Mouse (Mus musculus) liver, embryonic 13.5 days (tissue): ENCODE measurements around the gene Pip4k2b. TPM values are rescaled to one million over a fixed set of nuclear protein-coding genes. Genes with fewer than 3 reads are reported as not detected.
A peak's percentile ranks its signal among the peaks of the same experiment; 100 is the strongest.

Experiments used
- ATAC-seq: fragments of 200-750 bp; cut with Nextera tagmentation; 2 replicates; pipeline ENCODE4 v1.8.0; 2017; ENCODE audit warnings: low read depth, mild to moderate bottlenecking, moderate number of reproducible peaks, moderate library complexity
- DNase-seq: peaks from one replicate; pipeline ENCODE4 v3.0.0; 2022
- H3K27ac ChIP-seq: fragments of 300-500 bp; sonication (generic); 2 replicates; pipeline ENCODE4 v1.5.1; 2015; ENCODE audit warnings: moderate library complexity, mild to moderate bottlenecking, inconsistent platforms
- H3K27me3 ChIP-seq: fragments of 300-500 bp; sonication (generic); 2 replicates; pipeline ENCODE4 v1.6.1; 2015; ENCODE audit warnings: mild to moderate bottlenecking, inconsistent platforms
- H3K36me3 ChIP-seq: fragments of 300-500 bp; sonication (generic); 2 replicates; pipeline ENCODE4 v1.6.1; 2015; ENCODE audit warnings: mild to moderate bottlenecking, inconsistent platforms
- H3K4me1 ChIP-seq: fragments of 300-500 bp; sonication (generic); replicated peaks from 2 replicates; pipeline ENCODE4 v1.6.1; 2015; ENCODE audit warnings: inconsistent platforms
- H3K4me2 ChIP-seq: fragments of 300-500 bp; sonication (generic); 2 replicates; pipeline ENCODE4 v1.6.1; 2015; ENCODE audit warnings: inconsistent platforms, mild to moderate bottlenecking, moderate library complexity
- H3K4me3 ChIP-seq: fragments of 300-500 bp; sonication (generic); replicated peaks from 2 replicates; pipeline ENCODE4 v1.5.1; 2015; ENCODE audit warnings: mild to moderate bottlenecking, inconsistent platforms
- H3K9ac ChIP-seq: fragments of 300-500 bp; sonication (generic); 2 replicates; pipeline ENCODE4 v1.6.1; 2015; ENCODE audit warnings: mild to moderate bottlenecking, inconsistent platforms
- H3K9me3 ChIP-seq: fragments of 300-500 bp; sonication (generic); replicated peaks from 2 replicates; pipeline ENCODE4 v1.6.1; 2016; ENCODE audit warnings: inconsistent platforms
- WGBS: fragments of 180-500 bp; shearing (Covaris S2); methylation state at CpG from one replicate; pipeline ENCODE4 v1.1.7; 2015; ENCODE audit not compliant: insufficient replicate concordance; 5-methylcytosine and 5-hydroxymethylcytosine counted together
- polyA plus RNA-seq: library from polyadenylated mRNA; unstranded; fragments of >200 nt; fragmentation: Nextera tagmentation; extraction: Ambion mirVana; gene quantifications from 2 replicates; pipeline ENCODE4 v1.2.1, GENCODE M21; 2015

Gene Pip4k2b
- polyA plus RNA-seq, 1 experiment from 2014 or later: 0.88 TPM

GRCm38 (mm10) chr11:97694435-97694834 lies 50.1 kb downstream of the Pip4k2b start:
- Histone ChIP-seq H3K9me3 (no peaks in the 10 kb centered on the region), H3K4me3 (no peak overlapping the region), H3K36me3 (peaks cover 10% of the 10 kb centered on the region; the same call in 1 of the 2 replicates), H3K4me2 (no peak overlapping the region), H3K27me3 (peaks cover 24% of the 10 kb centered on the region), H3K27ac (no peak overlapping the region), H3K4me1 (peaks cover 40% of the 10 kb centered on the region), H3K9ac (no peak overlapping the region)
- 78% methylated on average over 4 of the region's 4 CpGs for WGBS
- ATAC-seq: no peak
- DNase-seq: no peak

GRCm38 (mm10) chr11:97689861-97690260 lies 54.6 kb downstream of the Pip4k2b start:
- H3K9ac ChIP-seq: no peak overlapping the region
- no peak for DNase-seq

GRCm38 (mm10) chr11:97687061-97687460 lies 57.4 kb downstream of the Pip4k2b start:
- Histone ChIP-seq H3K9me3 (no peaks in the 10 kb centered on the region), H3K9ac (no peak overlapping the region), H3K36me3 (peaks cover 9% of the 10 kb centered on the region; the same call in 1 of the 2 replicates), H3K27me3 (peaks cover 28% of the 10 kb centered on the region), H3K4me2 (no peak overlapping the region), H3K27ac (no peak overlapping the region), H3K4me1 (peaks cover 25% of the 10 kb centered on the region), H3K4me3 (no peak overlapping the region)
- DNase-seq (no peak), ATAC-seq (no peak)
- WGBS: 85% methylated on average over 3 of the region's 3 CpGs

More at GRCm38 (mm10) chr11:97689861-97690260, 54.6 kb downstream of the Pip4k2b start:
- Histone ChIP-seq H3K27me3 (peaks cover 21% of the 10 kb centered on the region), H3K36me3 (peaks cover 10% of the 10 kb centered on the region; the same call in 1 of the 2 replicates), H3K27ac (no peak overlapping the region), H3K4me3 (no peak overlapping the region), H3K9me3 (no peaks in the 10 kb centered on the region), H3K4me2 (no peak overlapping the region), H3K4me1 (peaks cover 25% of the 10 kb centered on the region)
- no peak for ATAC-seq
- 23% methylated on average over 10 of the region's 10 CpGs for WGBS

GRCm38 (mm10) chr11:97686322-97686908 lies 58.1 kb downstream of the Pip4k2b start:
- 68% methylated on average over 11 of the region's 11 CpGs for WGBS
- H3K36me3 ChIP-seq: peaks cover 13% of the 10 kb centered on the region; the same call in 1 of the 2 replicates
- peaks cover 25% of the 10 kb centered on the region for H3K4me1 ChIP-seq
- DNase-seq (no peak), ATAC-seq (no peak)
- peak overlapping the region; percentile 62 for H3K4me2 ChIP-seq
- H3K9me3 ChIP-seq: no peaks in the 10 kb centered on the region
- H3K27ac ChIP-seq: no peak overlapping the region
- H3K9ac ChIP-seq: peak overlapping the region; percentile 41; the same call in 1 of the 2 replicates
- peak overlapping the region; percentile 40 for H3K4me3 ChIP-seq
- H3K27me3 ChIP-seq: peaks cover 28% of the 10 kb centered on the region

GRCm38 (mm10) chr11:97685613-97686321 lies 58.7 kb downstream of the Pip4k2b start, which contains the start of gene Cisd3:
Gene Cisd3, plus strand, starts transcription at chr11:97685826.
- H3K27ac ChIP-seq: no peak within 1 kb of the TSS; the same call in 1 of the 2 replicates
- H3K4me2 ChIP-seq: peak within 1 kb of the TSS; percentile 62
- peak; percentile 74 for DNase-seq
- peak within 1 kb of the TSS; percentile 41; the same call in 1 of the 2 replicates for H3K9ac ChIP-seq
- peak within 1 kb of the TSS; percentile 40 for H3K4me3 ChIP-seq
- ATAC-seq: peak; percentile 81
- peaks cover 14% of the 10 kb centered on the region; the same call in 1 of the 2 replicates for H3K36me3 ChIP-seq
- no peaks in the 10 kb centered on the region for H3K9me3 ChIP-seq
- H3K4me1 ChIP-seq: peaks cover 25% of the 10 kb centered on the region
- WGBS: under 1% methylated on average over 43 of the region's 43 CpGs
- H3K27me3 ChIP-seq: peaks cover 28% of the 10 kb centered on the region

GRCm38 (mm10) chr11:97684766-97685165 lies 59.7 kb downstream of the Pip4k2b start:
- no peak for ATAC-seq
- 0 out of 2 replicates have a peak, but pooled peaks cover 12% of the 10 kb centered on the region for H3K36me3 ChIP-seq
- no peak overlapping the region for H3K4me2 ChIP-seq
- peaks cover 28% of the 10 kb centered on the region for H3K27me3 ChIP-seq
- H3K4me1 ChIP-seq: peaks cover 25% of the 10 kb centered on the region
- no peak for DNase-seq
- no peaks in the 10 kb centered on the region for H3K9me3 ChIP-seq
- WGBS: 39% methylated on average over 7 of the region's 7 CpGs
- H3K9ac ChIP-seq: no peak overlapping the region
- no peak overlapping the region for H3K27ac ChIP-seq
- H3K4me3 ChIP-seq: no peak overlapping the region

- no peak overlapping the region for H3K27ac ChIP-seq
These were observed 60.3 kb downstream of the Pip4k2b start for GRCm38 (mm10) chr11:97684063-97684680.

GRCm38 (mm10) chr11:97682504-97683055 lies 61.9 kb downstream of the Pip4k2b start:
- no peak overlapping the region for H3K4me2 ChIP-seq
- no peak overlapping the region for H3K27ac ChIP-seq
- no peak overlapping the region for H3K4me3 ChIP-seq
- DNase-seq (no peak), ATAC-seq (no peak)
- H3K4me1 ChIP-seq: peaks cover 25% of the 10 kb centered on the region
- WGBS: 64% methylated on average over 6 of the region's 6 CpGs
- H3K9me3 ChIP-seq: no peaks in the 10 kb centered on the region
- H3K36me3 ChIP-seq: 0 out of 2 replicates have a peak, but pooled peaks cover 18% of the 10 kb centered on the region
- peaks cover 28% of the 10 kb centered on the region for H3K27me3 ChIP-seq
- H3K9ac ChIP-seq: no peak overlapping the region

More at GRCm38 (mm10) chr11:97684063-97684680, 60.3 kb downstream of the Pip4k2b start:
- WGBS: 54% methylated on average over 6 of the region's 6 CpGs
- Histone ChIP-seq H3K36me3 (0 out of 2 replicates have a peak, but pooled peaks cover 12% of the 10 kb centered on the region), H3K9ac (no peak overlapping the region), H3K4me3 (no peak overlapping the region), H3K4me1 (peaks cover 25% of the 10 kb centered on the region), H3K4me2 (no peak overlapping the region), H3K27me3 (peaks cover 28% of the 10 kb centered on the region), H3K9me3 (no peaks in the 10 kb centered on the region)
- no peak for DNase-seq
- ATAC-seq: no peak

- Histone ChIP-seq H3K27ac (no peak overlapping the region), H3K36me3 (peaks cover 20% of the 10 kb centered on the region; the same call in 1 of the 2 replicates), H3K9ac (no peak overlapping the region), H3K9me3 (no peaks in the 10 kb centered on the region), H3K4me1 (peaks cover 11% of the 10 kb centered on the region), H3K4me2 (no peak overlapping the region), H3K4me3 (no peak overlapping the region), H3K27me3 (peaks cover 13% of the 10 kb centered on the region)
- WGBS: 84% methylated on average over 12 of the region's 12 CpGs
- ATAC-seq (no peak), DNase-seq (no peak)
These were observed 64.1 kb downstream of the Pip4k2b start for GRCm38 (mm10) chr11:97680430-97680829.

GRCm38 (mm10) chr11:97678301-97678700 lies 66.2 kb downstream of the Pip4k2b start:
- DNase-seq (no peak), ATAC-seq (no peak)
- no peak overlapping the region for H3K9ac ChIP-seq
- H3K27ac ChIP-seq: no peak overlapping the region
- no peak overlapping the region for H3K4me2 ChIP-seq
- H3K9me3 ChIP-seq: no peaks in the 10 kb centered on the region
- WGBS: 73% methylated on average over 15 of the region's 15 CpGs
- no peaks in the 10 kb centered on the region for H3K4me1 ChIP-seq
- H3K4me3 ChIP-seq: no peak overlapping the region
- no peaks in the 10 kb centered on the region for H3K27me3 ChIP-seq
- H3K36me3 ChIP-seq: peaks cover 20% of the 10 kb centered on the region; the same call in 1 of the 2 replicates

- DNase-seq (no peak), ATAC-seq (no peak)
- peaks cover 20% of the 10 kb centered on the region; the same call in 1 of the 2 replicates for H3K36me3 ChIP-seq
- no peak overlapping the region for H3K9ac ChIP-seq
- WGBS: 76% methylated on average over 8 of the region's 8 CpGs
- no peak overlapping the region for H3K4me2 ChIP-seq
- no peak overlapping the region for H3K4me3 ChIP-seq
- no peaks in the 10 kb centered on the region for H3K4me1 ChIP-seq
- no peaks in the 10 kb centered on the region for H3K27me3 ChIP-seq
- no peak overlapping the region for H3K27ac ChIP-seq
- H3K9me3 ChIP-seq: no peaks in the 10 kb centered on the region
These were observed 66.7 kb downstream of the Pip4k2b start for GRCm38 (mm10) chr11:97677842-97678241.
